Mouse (Mus musculus) kidney, embryonic 15.5 days (tissue): ENCODE measurements around the gene Tnfrsf12a. TPM values are rescaled to one million over a fixed set of nuclear protein-coding genes. Genes with fewer than 3 reads are reported as not detected.

Source experiments
- ATAC-seq: fragments of 200-750 bp; cut with Nextera tagmentation; replicated peaks from 2 replicates; pipeline ENCODE4 v1.8.0; 2017; ENCODE audit warnings: moderate TSS enrichment; ENCODE audit not compliant: low FRiP score
- H3K27ac ChIP-seq: fragments of 300-500 bp; sonication (generic); 2 replicates; pipeline ENCODE4 v1.5.1; 2015; ENCODE audit warnings: mild to moderate bottlenecking, inconsistent platforms
- H3K27me3 ChIP-seq: fragments of 300-500 bp; sonication (generic); 2 replicates; pipeline ENCODE4 v1.6.1; 2015; ENCODE audit warnings: inconsistent platforms
- H3K36me3 ChIP-seq: fragments of 300-500 bp; sonication (generic); 2 replicates; pipeline ENCODE4 v1.6.1; 2015; ENCODE audit warnings: inconsistent platforms
- H3K4me1 ChIP-seq: fragments of 300-500 bp; sonication (generic); 2 replicates; pipeline ENCODE4 v1.6.1; 2015; ENCODE audit warnings: inconsistent platforms
- H3K4me2 ChIP-seq: fragments of 300-500 bp; sonication (generic); 2 replicates; pipeline ENCODE4 v1.6.1; 2015; ENCODE audit warnings: moderate library complexity, mild to moderate bottlenecking, inconsistent platforms
- H3K4me3 ChIP-seq: fragments of 300-500 bp; sonication (generic); replicated peaks from 2 replicates; pipeline ENCODE4 v1.5.1; 2015; ENCODE audit warnings: mild to moderate bottlenecking, inconsistent platforms
- H3K9ac ChIP-seq: fragments of 300-500 bp; sonication (generic); 2 replicates; pipeline ENCODE4 v1.6.1; 2015; ENCODE audit warnings: mild to moderate bottlenecking, inconsistent platforms
- H3K9me3 ChIP-seq: fragments of 300-500 bp; sonication (generic); replicated peaks from 2 replicates; pipeline ENCODE4 v1.6.1; 2016; ENCODE audit warnings: inconsistent platforms
- WGBS: fragments of 180-500 bp; shearing (Covaris S2); methylation state at CpG from one replicate; pipeline ENCODE4 v1.1.7; 2015; ENCODE audit warnings: mixed read lengths; 5-methylcytosine and 5-hydroxymethylcytosine counted together
- polyA plus RNA-seq: library from polyadenylated mRNA; unstranded; fragments of >200 nt; fragmentation: Nextera tagmentation; extraction: Ambion mirVana; gene quantifications from 2 replicates; pipeline ENCODE4 v1.2.1, GENCODE M21; 2015

Tnfrsf12a gene
- polyA plus RNA-seq, 1 experiment from 2014 or later = 29.5 TPM

DNA sequence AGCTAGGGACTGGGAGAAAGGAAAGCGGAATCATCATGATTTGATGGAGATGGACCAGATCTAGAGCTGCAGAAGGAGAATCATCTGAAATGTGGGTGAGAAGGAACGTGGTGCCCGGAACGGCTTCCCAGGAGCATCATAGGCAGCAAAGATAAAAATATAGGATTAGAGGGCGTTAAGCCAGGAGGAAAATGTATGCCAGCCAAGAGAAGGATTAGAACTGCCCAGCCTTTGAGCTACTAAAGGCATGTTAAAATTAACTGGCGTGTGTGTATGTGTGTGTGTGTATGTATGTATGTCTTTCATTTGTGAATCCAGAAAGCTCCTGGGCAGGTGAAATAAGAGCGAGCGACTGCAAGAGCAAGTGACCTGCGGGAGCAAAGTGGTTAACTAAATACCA lies 26.0 kb upstream of the Tnfrsf12a start:
- Histone ChIP-seq H3K9me3 (no peaks in the 10 kb centered on the region), H3K27ac (no peak overlapping the region), H3K4me3 (no peak overlapping the region), H3K36me3 (no peaks in the 10 kb centered on the region), H3K27me3 (peaks cover 28% of the 10 kb centered on the region), H3K4me1 (peaks cover 26% of the 10 kb centered on the region), H3K4me2 (no peak overlapping the region), H3K9ac (no peak overlapping the region)
- no peak for ATAC-seq
- WGBS = 90% methylated on average over 9 of the region's 9 CpGs

DNA sequence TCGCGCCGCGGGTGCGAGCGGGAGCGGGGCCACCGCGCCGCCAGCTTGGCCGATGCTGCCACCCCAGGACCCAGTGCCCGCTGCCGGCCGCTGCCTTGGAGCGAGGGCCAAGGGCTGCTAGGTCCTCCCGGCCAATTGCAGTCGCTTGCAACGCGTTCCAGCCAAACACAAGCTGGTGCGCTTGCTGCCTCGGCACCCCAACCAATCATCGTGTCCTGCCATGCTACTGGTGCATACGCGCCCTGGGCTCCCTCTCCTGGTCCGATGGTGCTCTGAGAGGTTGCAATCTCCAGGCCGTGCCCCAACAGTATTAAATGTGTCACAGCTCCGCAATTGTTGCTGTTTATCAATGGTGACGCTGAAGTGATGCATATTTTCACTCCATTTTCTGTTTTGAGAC lies 22.8 kb upstream of the Tnfrsf12a start:
- no peaks in the 10 kb centered on the region for H3K36me3 ChIP-seq
- under 1% methylated on average over 28 of the region's 28 CpGs for WGBS
- ATAC-seq = peak; percentile 93
- peaks cover 40% of the 10 kb centered on the region for H3K4me1 ChIP-seq
- H3K4me3 ChIP-seq = peak overlapping the region; percentile 69
- no peaks in the 10 kb centered on the region for H3K9me3 ChIP-seq
- peaks cover 30% of the 10 kb centered on the region for H3K27me3 ChIP-seq
- peak overlapping the region; percentile 55 for H3K9ac ChIP-seq
- H3K4me2 ChIP-seq = peak overlapping the region; percentile 96
- H3K27ac ChIP-seq = peak overlapping the region; percentile 39; the same call in 1 of the 2 replicates

- WGBS = under 1% methylated on average over 79 of the region's 101 CpGs
- ATAC-seq = peak; percentile 24
These were observed 22.1 kb upstream of the Tnfrsf12a start for GRCm38 (mm10) chr17:23699131-23700077.

GRCm38 (mm10) chr17:23695801-23696200 lies 18.5 kb upstream of the Tnfrsf12a start:
- no peak overlapping the region for H3K9ac ChIP-seq
- no peaks in the 10 kb centered on the region for H3K36me3 ChIP-seq
- peaks cover 48% of the 10 kb centered on the region for H3K4me1 ChIP-seq
- 16% methylated on average over 3 of the region's 3 CpGs for WGBS
- peaks cover 22% of the 10 kb centered on the region for H3K27me3 ChIP-seq
- no peak overlapping the region for H3K4me3 ChIP-seq
- H3K9me3 ChIP-seq = no peaks in the 10 kb centered on the region
- no peak overlapping the region for H3K4me2 ChIP-seq
- ATAC-seq = peak; percentile 70
- peak overlapping the region; percentile 78 for H3K27ac ChIP-seq

More at GRCm38 (mm10) chr17:23699131-23700077, 22.1 kb upstream of the Tnfrsf12a start:
- H3K27ac ChIP-seq = peak overlapping the region; percentile 39
- H3K4me3 ChIP-seq = peak overlapping the region; percentile 69
- H3K4me2 ChIP-seq = peak overlapping the region; percentile 96
- peaks cover 30% of the 10 kb centered on the region for H3K27me3 ChIP-seq
- no peaks in the 10 kb centered on the region for H3K36me3 ChIP-seq
- H3K9ac ChIP-seq = peak overlapping the region; percentile 55
- peaks cover 43% of the 10 kb centered on the region for H3K4me1 ChIP-seq
- H3K9me3 ChIP-seq = no peaks in the 10 kb centered on the region

- Histone ChIP-seq H3K36me3 (no peaks in the 10 kb centered on the region), H3K4me3 (no peak overlapping the region), H3K9me3 (no peaks in the 10 kb centered on the region), H3K4me1 (peaks cover 42% of the 10 kb centered on the region), H3K27me3 (peaks cover 14% of the 10 kb centered on the region), H3K9ac (no peak overlapping the region), H3K4me2 (no peak overlapping the region), H3K27ac (peak overlapping the region; percentile 78)
- WGBS = 79% methylated on average over 1 of the region's 1 CpGs
- no peak for ATAC-seq
These were observed 17.2 kb upstream of the Tnfrsf12a start for GRCm38 (mm10) chr17:23694491-23694890.

- Histone ChIP-seq H3K9me3 (no peaks in the 10 kb centered on the region), H3K4me3 (peak within 1 kb of the TSS; percentile 49), H3K27ac (peak within 1 kb of the TSS; percentile 94), H3K9ac (peak within 1 kb of the TSS; percentile 47), H3K36me3 (no peaks in the 10 kb centered on the region), H3K4me2 (peak within 1 kb of the TSS; percentile 65), H3K27me3 (peaks cover 56% of the 10 kb centered on the region), H3K4me1 (peaks cover 61% of the 10 kb centered on the region)
- ATAC-seq = peak; percentile 90
- 10% methylated on average over 15 of the region's 15 CpGs for WGBS
These were observed 6.8 kb upstream of the Tnfrsf12a start, which contains the start of gene Cldn9 for GRCm38 (mm10) chr17:23683856-23684672. TSS of gene Cldn9 (minus strand) at chr17:23684026.

GRCm38 (mm10) chr17:23683226-23683625 lies 6.0 kb upstream of the Tnfrsf12a start:
- H3K4me2 ChIP-seq = peak overlapping the region; percentile 65
- H3K27ac ChIP-seq = peak overlapping the region; percentile 94
- H3K9me3 ChIP-seq = no peaks in the 10 kb centered on the region
- peak overlapping the region; percentile 49 for H3K4me3 ChIP-seq
- WGBS = 5% methylated on average over 15 of the region's 15 CpGs
- ATAC-seq = peak; percentile 26
- H3K9ac ChIP-seq = peak overlapping the region; percentile 47
- H3K36me3 ChIP-seq = no peaks in the 10 kb centered on the region
- peaks cover 64% of the 10 kb centered on the region for H3K27me3 ChIP-seq
- peaks cover 65% of the 10 kb centered on the region for H3K4me1 ChIP-seq

DNA sequence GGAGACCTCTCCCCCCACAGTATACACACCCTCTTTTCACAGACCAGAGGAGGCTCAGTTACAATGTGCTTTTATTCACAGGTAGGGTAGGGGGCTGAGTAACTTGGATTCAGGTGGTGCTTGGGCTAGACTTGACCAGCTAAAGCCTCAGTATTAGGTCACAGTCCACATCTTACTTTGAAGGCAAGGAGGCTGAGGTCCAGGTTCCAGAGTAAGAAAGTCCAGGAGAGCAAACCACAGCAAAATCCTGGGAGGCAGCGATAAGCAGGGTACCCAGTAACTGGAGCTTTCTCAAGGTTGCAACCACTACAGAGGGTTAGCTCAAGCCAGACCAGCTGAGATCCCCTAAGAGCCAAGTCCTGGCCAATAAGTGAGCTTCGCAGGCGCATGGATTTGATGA lies 5.3 kb upstream of the Tnfrsf12a start:
- H3K27ac ChIP-seq = peak overlapping the region; percentile 94
- no peaks in the 10 kb centered on the region for H3K36me3 ChIP-seq
- peak overlapping the region; percentile 65 for H3K4me2 ChIP-seq
- peaks cover 70% of the 10 kb centered on the region for H3K27me3 ChIP-seq
- peak overlapping the region; percentile 47; the same call in 1 of the 2 replicates for H3K9ac ChIP-seq
- no peaks in the 10 kb centered on the region for H3K9me3 ChIP-seq
- peak overlapping the region; percentile 49 for H3K4me3 ChIP-seq
- peaks cover 69% of the 10 kb centered on the region for H3K4me1 ChIP-seq
- ATAC-seq = no peak
- WGBS = 63% methylated on average over 3 of the region's 3 CpGs

DNA sequence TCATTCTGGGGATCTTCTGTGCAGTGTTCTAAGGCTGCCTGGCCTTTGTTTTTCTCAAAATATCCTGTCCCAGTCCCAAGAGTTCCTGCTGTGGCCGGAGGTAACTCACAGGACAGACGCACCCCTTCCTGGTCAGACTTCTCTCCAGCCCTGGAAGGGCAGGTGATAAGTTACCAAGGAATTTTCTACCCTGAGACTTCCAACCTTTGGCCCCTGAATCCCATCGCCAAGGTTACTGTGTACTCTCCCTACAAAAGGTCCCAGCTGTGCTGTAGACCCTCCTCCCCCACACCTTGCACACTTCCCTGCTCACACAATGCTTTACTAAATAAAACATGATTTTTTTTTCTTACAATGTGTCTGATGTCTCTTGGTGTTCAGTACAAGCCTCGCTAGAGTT lies 4.8 kb upstream of the Tnfrsf12a start:
- peaks cover 71% of the 10 kb centered on the region for H3K4me1 ChIP-seq
- peak overlapping the region; percentile 49 for H3K4me3 ChIP-seq
- H3K36me3 ChIP-seq = no peaks in the 10 kb centered on the region
- ATAC-seq = no peak
- no peaks in the 10 kb centered on the region for H3K9me3 ChIP-seq
- peak overlapping the region; percentile 94 for H3K27ac ChIP-seq
- 28% methylated on average over 4 of the region's 4 CpGs for WGBS
- H3K4me2 ChIP-seq = peak overlapping the region; percentile 65
- peak overlapping the region; percentile 47; the same call in 1 of the 2 replicates for H3K9ac ChIP-seq
- H3K27me3 ChIP-seq = peaks cover 70% of the 10 kb centered on the region

- Histone ChIP-seq H3K27ac (peak overlapping the region; percentile 94), H3K9me3 (no peaks in the 10 kb centered on the region), H3K9ac (0 out of 2 replicates have a peak overlapping the region, but pooled peaks have one; percentile 12), H3K36me3 (no peaks in the 10 kb centered on the region), H3K4me1 (peaks cover 81% of the 10 kb centered on the region), H3K4me3 (peak overlapping the region; percentile 47), H3K4me2 (peak overlapping the region; percentile 65), H3K27me3 (peaks cover 76% of the 10 kb centered on the region)
- ATAC-seq = no peak
- 51% methylated on average over 10 of the region's 10 CpGs for WGBS
These were observed 3.8 kb upstream of the Tnfrsf12a start for GRCm38 (mm10) chr17:23681086-23681485.

DNA sequence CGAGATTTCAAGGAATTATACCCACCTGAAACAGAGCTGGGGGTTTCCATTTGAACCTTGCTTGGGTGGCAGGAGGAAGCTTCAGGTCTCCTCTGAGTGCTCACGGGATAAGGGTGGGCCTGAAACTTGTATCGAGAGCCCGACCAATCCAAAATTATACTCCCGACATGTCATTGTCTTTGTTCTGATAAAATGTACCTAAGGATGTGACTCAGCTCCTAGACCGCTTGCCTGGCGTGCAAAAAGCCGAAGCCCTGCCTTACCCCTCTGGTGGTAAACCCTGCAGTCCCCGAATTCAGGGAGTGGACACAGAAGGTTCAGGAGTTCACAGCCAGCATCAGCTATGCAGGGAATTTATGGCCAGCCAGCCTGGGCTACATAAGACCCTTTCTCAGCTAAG lies 3.1 kb upstream of the Tnfrsf12a start:
- H3K27me3 ChIP-seq = peaks cover 80% of the 10 kb centered on the region
- ATAC-seq = no peak

More for the DNA sequence above, 3.1 kb upstream of the Tnfrsf12a start:
- H3K9ac ChIP-seq = peak overlapping the region; percentile 47; the same call in 1 of the 2 replicates
- 64% methylated on average over 9 of the region's 9 CpGs for WGBS
- peak overlapping the region; percentile 47 for H3K4me3 ChIP-seq
- H3K36me3 ChIP-seq = no peaks in the 10 kb centered on the region
- peaks cover 88% of the 10 kb centered on the region for H3K4me1 ChIP-seq
- no peaks in the 10 kb centered on the region for H3K9me3 ChIP-seq
- 0 out of 2 replicates have a peak overlapping the region, but pooled peaks have one; percentile 81 for H3K27ac ChIP-seq
- H3K4me2 ChIP-seq = peak overlapping the region; percentile 65
